4 mouse cellular contexts compared by ENCODE assay signal in the genomic region with DNA sequence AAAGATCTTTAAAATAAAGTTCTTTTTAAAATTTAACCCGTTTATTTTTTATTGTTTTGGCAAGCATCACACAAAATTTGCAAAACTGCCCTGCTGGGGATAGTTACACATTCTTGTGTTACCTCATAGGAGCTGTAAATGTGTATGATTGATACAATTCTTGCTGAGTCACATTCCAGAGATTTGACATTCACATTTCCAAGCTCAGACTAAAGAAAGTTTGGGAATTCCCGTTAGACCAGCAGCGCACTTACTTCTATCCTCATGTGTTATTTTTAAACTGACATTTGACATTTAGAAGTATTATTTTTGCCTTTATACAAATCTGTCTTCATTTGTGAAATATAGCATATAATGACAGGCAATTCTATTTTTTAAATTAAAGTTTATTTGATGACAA.
DNase-seq lines count a peak whose midpoint lies in the region.

No protein-coding gene starts in this region.

- DNase-seq in 3T3-L1 (ENCODE audit: low read depth, low spot score) (peak; percentile 63), NIH3T3 (ENCODE audit: low read depth) (peak; percentile 65), R1 (ENCODE audit: low read depth, low spot score) (peak; percentile 0)
- peak; percentile 10 for DNase-seq in heart, adult 11 months

Comparison
In these comparisons a context has a peak if more than half of its experiments do, and no peak if none do; other contexts are left out.
1. Peak in every context shown above with its lines: DNase-seq.
2. DNase-seq: peak in every context shown above with its lines; median percentile 65 in NIH3T3; 63 in 3T3-L1; 10 in heart, adult 11 months; 0 in R1.